Mouse (Mus musculus) forebrain, postnatal 0 days (tissue): ENCODE measurements around the gene Sult6b2. TPM values are rescaled to one million over a fixed set of nuclear protein-coding genes. Genes with fewer than 3 reads are reported as not detected.
A peak's percentile ranks its signal among the peaks of the same experiment; 100 is the strongest.

ENCODE experiments used
- ATAC-seq: fragments of 200-750 bp; cut with Nextera tagmentation; 2 replicates; pipeline ENCODE4 v1.8.0; 2017; ENCODE audit warnings: mild to moderate bottlenecking, moderate library complexity
- DNase-seq: peaks from one replicate; pipeline ENCODE4 v3.0.0-alpha.2; 2015
- H3K27ac ChIP-seq: fragments of 300-500 bp; sonication (generic); 2 replicates; pipeline ENCODE4 v1.5.1; 2014; ENCODE audit warnings: low read depth, mild to moderate bottlenecking, antibody characterized with exemption, low read length, moderate library complexity, mixed read lengths
- H3K27me3 ChIP-seq: fragments of 300-500 bp; sonication (generic); 2 replicates; pipeline ENCODE4 v1.6.1; 2014; ENCODE audit warnings: mild to moderate bottlenecking, low read length, mixed read lengths; ENCODE audit not compliant: insufficient read depth
- H3K36me3 ChIP-seq: fragments of 300-500 bp; sonication (generic); 2 replicates; pipeline ENCODE4 v1.6.1; 2014; ENCODE audit warnings: mild to moderate bottlenecking, moderate library complexity; ENCODE audit not compliant: insufficient read depth
- H3K4me1 ChIP-seq: fragments of 300-500 bp; sonication (generic); 2 replicates; pipeline ENCODE4 v1.6.1; 2014; ENCODE audit warnings: antibody characterized with exemption; ENCODE audit not compliant: insufficient read depth
- H3K4me2 ChIP-seq: fragments of 300-500 bp; sonication (generic); 2 replicates; pipeline ENCODE4 v1.6.1; 2014; ENCODE audit warnings: low read depth, mild to moderate bottlenecking, moderate library complexity
- H3K4me3 ChIP-seq: fragments of 300-500 bp; sonication (generic); 2 replicates; pipeline ENCODE4 v1.5.1; 2014; ENCODE audit warnings: low read depth, low read length, mixed read lengths
- H3K9ac ChIP-seq: fragments of 300-500 bp; sonication (generic); 2 replicates; pipeline ENCODE4 v1.6.1; 2014; ENCODE audit warnings: mild to moderate bottlenecking
- H3K9me3 ChIP-seq: fragments of 300-500 bp; sonication (generic); 2 replicates; pipeline ENCODE4 v1.6.1; 2016; ENCODE audit warnings: low read length
- CTCF ChIP-seq: sonication (generic); IDR thresholded peaks from 2 replicates; pipeline ENCODE4 v1.5.1; 2016; ENCODE audit warnings: antibody characterized with exemption, control low read depth, low read depth
- WGBS: fragments of 180-500 bp; shearing (Covaris S2); extraction: QIAGEN DNeasy Blood & Tissue Kit; methylation state at CpG from one replicate; pipeline ENCODE4 v1.1.7; 2014; 5-methylcytosine and 5-hydroxymethylcytosine counted together
- polyA plus RNA-seq: library from polyadenylated mRNA; unstranded; fragments of >200 nt; fragmentation: Nextera tagmentation; extraction: Ambion mirVana; gene quantifications from 2 replicates; pipeline ENCODE4 v1.2.1, GENCODE M21; 2015
- total RNA-seq: library from RNA; depleted of rRNA; stranded (reverse); fragments of >200 nt; gene quantifications from 2 replicates; pipeline ENCODE4 v1.2.3, GENCODE M21; 2014

The Sult6b2 gene
- total and polyA plus RNA-seq, 2 experiments from 2014 or later, result 0.05 to 0.12 TPM

- peak; percentile 81 for DNase-seq
Measured at GRCm38 (mm10) chr6:142788042-142788987, 16.0 kb downstream of the Sult6b2 start.

GRCm38 (mm10) chr6:142786106-142786505 lies 18.2 kb downstream of the Sult6b2 start:
- Histone ChIP-seq H3K9ac (no peak overlapping the region), H3K9me3 (no peaks in the 10 kb centered on the region), H3K27me3 (no peaks in the 10 kb centered on the region), H3K36me3 (no peaks in the 10 kb centered on the region), H3K4me2 (no peak overlapping the region), H3K4me3 (no peak overlapping the region), H3K4me1 (no peaks in the 10 kb centered on the region), H3K27ac (no peak overlapping the region)
- 89% methylated on average over 21 of the region's 21 CpGs for WGBS
- DNase-seq (no peak), ATAC-seq (0 out of 2 replicates have a peak, but pooled peaks have one; percentile 6)
- no peak for TF ChIP-seq CTCF

More at GRCm38 (mm10) chr6:142788042-142788987, 16.0 kb downstream of the Sult6b2 start:
- Histone ChIP-seq H3K9me3 (no peaks in the 10 kb centered on the region), H3K4me3 (no peak overlapping the region), H3K4me1 (0 out of 2 replicates have a peak, but pooled peaks cover 3% of the 10 kb centered on the region), H3K27me3 (no peaks in the 10 kb centered on the region), H3K4me2 (no peak overlapping the region), H3K36me3 (no peaks in the 10 kb centered on the region), H3K9ac (no peak overlapping the region), H3K27ac (no peak overlapping the region)
- peak; percentile 81 for ATAC-seq
- 45% methylated on average over 18 of the region's 18 CpGs for WGBS
- TF ChIP-seq CTCF, result no peak

- 39% methylated on average over 4 of the region's 4 CpGs for WGBS
- Histone ChIP-seq H3K4me1 (no peaks in the 10 kb centered on the region; the same call in 1 of the 2 replicates), H3K4me2 (no peak overlapping the region), H3K27me3 (no peaks in the 10 kb centered on the region), H3K36me3 (no peaks in the 10 kb centered on the region), H3K27ac (no peak overlapping the region), H3K9ac (no peak overlapping the region), H3K9me3 (no peaks in the 10 kb centered on the region), H3K4me3 (no peak overlapping the region)
- TF ChIP-seq CTCF, result peak; percentile 55
- ATAC-seq (no peak), DNase-seq (no peak)
Measured at GRCm38 (mm10) chr6:142785343-142785742, 19.0 kb downstream of the Sult6b2 start.

GRCm38 (mm10) chr6:142781286-142781685 lies 23.0 kb downstream of the Sult6b2 start:
- ATAC-seq (peak; percentile 21; the same call in 1 of the 2 replicates), DNase-seq (no peak)
- Histone ChIP-seq H3K36me3 (no peaks in the 10 kb centered on the region; the same call in 1 of the 2 replicates), H3K27ac (no peak overlapping the region), H3K27me3 (no peaks in the 10 kb centered on the region), H3K4me2 (no peak overlapping the region), H3K4me1 (no peaks in the 10 kb centered on the region; the same call in 1 of the 2 replicates), H3K4me3 (no peak overlapping the region), H3K9ac (no peak overlapping the region), H3K9me3 (no peaks in the 10 kb centered on the region)
- 14% methylated on average over 7 of the region's 7 CpGs for WGBS
- no peak for TF ChIP-seq CTCF

GRCm38 (mm10) chr6:142780574-142781033 lies 23.7 kb downstream of the Sult6b2 start:
- no peak for TF ChIP-seq CTCF
- DNase-seq, result no peak
- H3K9ac ChIP-seq, result no peak overlapping the region
- no peak overlapping the region for H3K4me2 ChIP-seq
- H3K4me3 ChIP-seq, result no peak overlapping the region
- ATAC-seq, result peak; percentile 6; the same call in 1 of the 2 replicates
- no peak overlapping the region for H3K27ac ChIP-seq
- H3K27me3 ChIP-seq, result no peaks in the 10 kb centered on the region
- H3K4me1 ChIP-seq, result no peaks in the 10 kb centered on the region; the same call in 1 of the 2 replicates
- H3K36me3 ChIP-seq, result no peaks in the 10 kb centered on the region; the same call in 1 of the 2 replicates
- no peaks in the 10 kb centered on the region for H3K9me3 ChIP-seq
- 21% methylated on average over 4 of the region's 4 CpGs for WGBS

- peak; percentile 34 for DNase-seq
- H3K9me3 ChIP-seq, result no peaks in the 10 kb centered on the region
- peaks cover 5% of the 10 kb centered on the region; the same call in 1 of the 2 replicates for H3K36me3 ChIP-seq
- no peaks in the 10 kb centered on the region for H3K27me3 ChIP-seq
- no peak overlapping the region for H3K9ac ChIP-seq
- no peak for TF ChIP-seq CTCF
- H3K27ac ChIP-seq, result no peak overlapping the region
- H3K4me1 ChIP-seq, result no peaks in the 10 kb centered on the region; the same call in 1 of the 2 replicates
- ATAC-seq, result peak; percentile 35
- H3K4me2 ChIP-seq, result no peak overlapping the region
- 35% methylated on average over 14 of the region's 14 CpGs for WGBS
- H3K4me3 ChIP-seq, result no peak overlapping the region
Measured at GRCm38 (mm10) chr6:142779812-142780573, 24.3 kb downstream of the Sult6b2 start.
